Mouse (Mus musculus) kidney, embryonic 15.5 days (tissue): ENCODE results near the gene Ppp1r13b. TPM values are rescaled to one million over a fixed set of nuclear protein-coding genes. Genes with fewer than 3 reads are reported as not detected.

ENCODE experiments used
- ATAC-seq: fragments of 200-750 bp; cut with Nextera tagmentation; replicated peaks from 2 replicates; pipeline ENCODE4 v1.8.0; 2017; ENCODE audit warnings: moderate TSS enrichment; ENCODE audit not compliant: low FRiP score
- H3K27ac ChIP-seq: fragments of 300-500 bp; sonication (generic); 2 replicates; pipeline ENCODE4 v1.5.1; 2015; ENCODE audit warnings: mild to moderate bottlenecking, inconsistent platforms
- H3K27me3 ChIP-seq: fragments of 300-500 bp; sonication (generic); 2 replicates; pipeline ENCODE4 v1.6.1; 2015; ENCODE audit warnings: inconsistent platforms
- H3K36me3 ChIP-seq: fragments of 300-500 bp; sonication (generic); 2 replicates; pipeline ENCODE4 v1.6.1; 2015; ENCODE audit warnings: inconsistent platforms
- H3K4me1 ChIP-seq: fragments of 300-500 bp; sonication (generic); 2 replicates; pipeline ENCODE4 v1.6.1; 2015; ENCODE audit warnings: inconsistent platforms
- H3K4me2 ChIP-seq: fragments of 300-500 bp; sonication (generic); 2 replicates; pipeline ENCODE4 v1.6.1; 2015; ENCODE audit warnings: moderate library complexity, mild to moderate bottlenecking, inconsistent platforms
- H3K4me3 ChIP-seq: fragments of 300-500 bp; sonication (generic); replicated peaks from 2 replicates; pipeline ENCODE4 v1.5.1; 2015; ENCODE audit warnings: mild to moderate bottlenecking, inconsistent platforms
- H3K9ac ChIP-seq: fragments of 300-500 bp; sonication (generic); 2 replicates; pipeline ENCODE4 v1.6.1; 2015; ENCODE audit warnings: mild to moderate bottlenecking, inconsistent platforms
- H3K9me3 ChIP-seq: fragments of 300-500 bp; sonication (generic); replicated peaks from 2 replicates; pipeline ENCODE4 v1.6.1; 2016; ENCODE audit warnings: inconsistent platforms
- WGBS: fragments of 180-500 bp; shearing (Covaris S2); methylation state at CpG from one replicate; pipeline ENCODE4 v1.1.7; 2015; ENCODE audit warnings: mixed read lengths; 5-methylcytosine and 5-hydroxymethylcytosine counted together
- polyA plus RNA-seq: library from polyadenylated mRNA; unstranded; fragments of >200 nt; fragmentation: Nextera tagmentation; extraction: Ambion mirVana; gene quantifications from 2 replicates; pipeline ENCODE4 v1.2.1, GENCODE M21; 2015

The Ppp1r13b gene
- polyA plus RNA-seq, 1 experiment from 2014 or later: 18.5 TPM

GRCm38 (mm10) chr12:111872079-111872478 is 35.8 kb downstream of the Ppp1r13b start:
- Histone ChIP-seq H3K9ac (no peak overlapping the region), H3K9me3 (no peaks in the 10 kb centered on the region), H3K4me3 (no peak overlapping the region), H3K4me1 (peaks cover 6% of the 10 kb centered on the region; the same call in 1 of the 2 replicates), H3K27me3 (no peaks in the 10 kb centered on the region), H3K36me3 (peaks cover 35% of the 10 kb centered on the region), H3K4me2 (no peak overlapping the region), H3K27ac (no peak overlapping the region)
- WGBS: 91% methylated on average over 5 of the region's 5 CpGs
- ATAC-seq: no peak

GRCm38 (mm10) chr12:111870811-111871210 is 37.1 kb downstream of the Ppp1r13b start:
- Histone ChIP-seq H3K9me3 (no peaks in the 10 kb centered on the region), H3K27ac (no peak overlapping the region), H3K4me1 (peaks cover 2% of the 10 kb centered on the region; the same call in 1 of the 2 replicates), H3K36me3 (peaks cover 45% of the 10 kb centered on the region), H3K4me2 (no peak overlapping the region), H3K4me3 (no peak overlapping the region), H3K27me3 (no peaks in the 10 kb centered on the region), H3K9ac (no peak overlapping the region)
- 95% methylated on average over 7 of the region's 7 CpGs for WGBS
- no peak for ATAC-seq

DNA sequence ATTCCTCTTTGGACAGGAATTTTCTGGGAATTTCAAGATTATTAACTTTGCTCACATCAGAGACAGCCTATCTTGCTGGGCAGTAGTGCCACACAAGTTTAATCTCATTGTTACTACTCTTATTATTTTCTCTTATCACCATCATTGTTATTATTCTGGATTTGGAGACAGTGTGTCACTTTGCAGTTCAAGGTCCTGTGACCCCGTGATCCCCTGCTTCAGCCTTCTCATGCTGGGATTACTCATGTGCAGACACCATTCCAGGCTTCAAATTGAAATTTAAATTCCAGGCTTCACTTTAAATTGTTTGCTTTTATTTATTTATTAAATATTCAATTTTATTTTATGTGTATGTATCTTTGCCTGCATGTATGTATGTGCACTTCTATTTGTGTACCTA is 38.1 kb downstream of the Ppp1r13b start:
- H3K27ac ChIP-seq: no peak overlapping the region
- no peak overlapping the region for H3K9ac ChIP-seq
- no peak for ATAC-seq
- H3K9me3 ChIP-seq: no peaks in the 10 kb centered on the region
- 83% methylated on average over 1 of the region's 1 CpGs for WGBS
- H3K36me3 ChIP-seq: peaks cover 51% of the 10 kb centered on the region
- H3K4me1 ChIP-seq: no peaks in the 10 kb centered on the region
- H3K4me3 ChIP-seq: no peak overlapping the region
- no peaks in the 10 kb centered on the region for H3K27me3 ChIP-seq
- H3K4me2 ChIP-seq: no peak overlapping the region

DNA sequence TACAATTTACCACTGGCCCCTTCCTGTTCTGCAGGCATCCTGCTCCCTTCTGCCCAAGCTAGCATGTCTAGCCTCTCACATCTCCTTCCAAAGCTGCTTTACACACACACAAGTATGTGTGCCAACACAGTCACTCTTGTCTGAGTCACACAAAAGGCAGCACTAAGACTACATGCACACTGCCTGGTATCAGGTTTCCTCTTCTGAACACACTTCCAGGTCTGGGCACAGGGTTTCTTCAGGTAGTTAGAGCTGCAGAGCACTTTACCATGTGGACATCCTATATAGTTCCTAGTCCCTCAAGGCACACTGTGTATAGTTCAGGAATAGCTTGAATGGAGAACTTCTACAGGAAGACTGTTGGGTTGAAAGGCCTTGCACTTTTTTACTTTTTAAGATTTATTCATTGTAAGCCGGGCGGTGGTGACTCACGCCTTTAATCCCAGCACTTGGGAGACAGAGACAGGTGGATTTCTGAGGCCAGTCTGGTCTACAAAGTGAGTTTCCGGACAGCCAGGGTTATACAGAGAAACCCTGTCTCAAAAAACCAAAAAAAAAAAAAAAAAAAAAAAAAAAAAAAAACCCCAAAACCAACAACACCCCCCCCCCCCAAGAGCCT is 43.6 kb downstream of the Ppp1r13b start:
- no peak overlapping the region for H3K27ac ChIP-seq

GRCm38 (mm10) chr12:111855448-111855847 is 52.5 kb downstream of the Ppp1r13b start:
- Histone ChIP-seq H3K4me3 (no peak overlapping the region), H3K4me2 (no peak overlapping the region), H3K9me3 (no peaks in the 10 kb centered on the region), H3K27me3 (no peaks in the 10 kb centered on the region), H3K4me1 (peaks cover 4% of the 10 kb centered on the region; the same call in 1 of the 2 replicates), H3K9ac (no peak overlapping the region), H3K36me3 (peaks cover 23% of the 10 kb centered on the region; the same call in 1 of the 2 replicates), H3K27ac (no peak overlapping the region)
- 97% methylated on average over 2 of the region's 2 CpGs for WGBS
- no peak for ATAC-seq

More for the DNA sequence above, 43.6 kb downstream of the Ppp1r13b start:
- Histone ChIP-seq H3K36me3 (peaks cover 38% of the 10 kb centered on the region), H3K4me1 (no peaks in the 10 kb centered on the region), H3K27me3 (no peaks in the 10 kb centered on the region), H3K9ac (no peak overlapping the region), H3K9me3 (no peaks in the 10 kb centered on the region), H3K4me3 (no peak overlapping the region), H3K4me2 (no peak overlapping the region)
- 85% methylated on average over 4 of the region's 4 CpGs for WGBS
- no peak for ATAC-seq

- Histone ChIP-seq H3K9ac (no peak overlapping the region), H3K4me3 (no peak overlapping the region), H3K36me3 (peaks cover 16% of the 10 kb centered on the region; the same call in 1 of the 2 replicates), H3K27ac (no peak overlapping the region), H3K4me1 (peaks cover 4% of the 10 kb centered on the region; the same call in 1 of the 2 replicates), H3K27me3 (no peaks in the 10 kb centered on the region), H3K9me3 (no peaks in the 10 kb centered on the region), H3K4me2 (no peak overlapping the region)
- WGBS: 51% methylated on average over 4 of the region's 4 CpGs
- no peak for ATAC-seq
Observed at GRCm38 (mm10) chr12:111853546-111853945, 54.4 kb downstream of the Ppp1r13b start.

GRCm38 (mm10) chr12:111853011-111853436 is 54.9 kb downstream of the Ppp1r13b start:
- Histone ChIP-seq H3K9ac (no peak overlapping the region), H3K4me2 (no peak overlapping the region), H3K36me3 (peaks cover 12% of the 10 kb centered on the region; the same call in 1 of the 2 replicates), H3K27me3 (no peaks in the 10 kb centered on the region), H3K4me3 (no peak overlapping the region), H3K27ac (no peak overlapping the region), H3K9me3 (no peaks in the 10 kb centered on the region), H3K4me1 (peaks cover 4% of the 10 kb centered on the region; the same call in 1 of the 2 replicates)
- WGBS: 53% methylated on average over 10 of the region's 10 CpGs
- no peak for ATAC-seq

- no peaks in the 10 kb centered on the region for H3K9me3 ChIP-seq
- H3K4me3 ChIP-seq: no peak overlapping the region
- 84% methylated on average over 5 of the region's 5 CpGs for WGBS
- 0 out of 2 replicates have a peak, but pooled peaks cover 4% of the 10 kb centered on the region for H3K36me3 ChIP-seq
- H3K27me3 ChIP-seq: no peaks in the 10 kb centered on the region
- peaks cover 4% of the 10 kb centered on the region; the same call in 1 of the 2 replicates for H3K4me1 ChIP-seq
- no peak overlapping the region for H3K9ac ChIP-seq
- no peak for ATAC-seq
- H3K4me2 ChIP-seq: no peak overlapping the region
- no peak overlapping the region for H3K27ac ChIP-seq
Observed at GRCm38 (mm10) chr12:111851745-111852144, 56.2 kb downstream of the Ppp1r13b start.

- WGBS: 65% methylated on average over 2 of the region's 2 CpGs
- Histone ChIP-seq H3K27me3 (no peaks in the 10 kb centered on the region), H3K36me3 (0 out of 2 replicates have a peak, but pooled peaks cover 3% of the 10 kb centered on the region), H3K9ac (no peak overlapping the region), H3K4me3 (no peak overlapping the region), H3K4me1 (peaks cover 4% of the 10 kb centered on the region; the same call in 1 of the 2 replicates), H3K4me2 (no peak overlapping the region), H3K27ac (no peak overlapping the region), H3K9me3 (no peaks in the 10 kb centered on the region)
- ATAC-seq: no peak
Observed at GRCm38 (mm10) chr12:111851235-111851634, 56.7 kb downstream of the Ppp1r13b start.

- H3K9me3 ChIP-seq: no peaks in the 10 kb centered on the region
- no peak overlapping the region for H3K4me2 ChIP-seq
- no peak overlapping the region for H3K4me3 ChIP-seq
- no peaks in the 10 kb centered on the region for H3K27me3 ChIP-seq
- H3K9ac ChIP-seq: no peak overlapping the region
- H3K36me3 ChIP-seq: peaks cover 3% of the 10 kb centered on the region; the same call in 1 of the 2 replicates
- WGBS: 59% methylated on average over 9 of the region's 9 CpGs
- no peak overlapping the region for H3K27ac ChIP-seq
- ATAC-seq: no peak; the same call in 1 of the 2 replicates
- H3K4me1 ChIP-seq: peaks cover 4% of the 10 kb centered on the region; the same call in 1 of the 2 replicates
Observed at GRCm38 (mm10) chr12:111848300-111848798, 59.6 kb downstream of the Ppp1r13b start.

- Histone ChIP-seq H3K4me1 (no peaks in the 10 kb centered on the region), H3K4me3 (no peak overlapping the region), H3K9me3 (no peaks in the 10 kb centered on the region), H3K27me3 (no peaks in the 10 kb centered on the region), H3K27ac (no peak overlapping the region), H3K9ac (no peak overlapping the region), H3K4me2 (no peak overlapping the region), H3K36me3 (peaks cover 8% of the 10 kb centered on the region)
- ATAC-seq: no peak
- 77% methylated on average over 10 of the region's 10 CpGs for WGBS
Observed at GRCm38 (mm10) chr12:111846815-111847214, 61.1 kb downstream of the Ppp1r13b start.

DNA sequence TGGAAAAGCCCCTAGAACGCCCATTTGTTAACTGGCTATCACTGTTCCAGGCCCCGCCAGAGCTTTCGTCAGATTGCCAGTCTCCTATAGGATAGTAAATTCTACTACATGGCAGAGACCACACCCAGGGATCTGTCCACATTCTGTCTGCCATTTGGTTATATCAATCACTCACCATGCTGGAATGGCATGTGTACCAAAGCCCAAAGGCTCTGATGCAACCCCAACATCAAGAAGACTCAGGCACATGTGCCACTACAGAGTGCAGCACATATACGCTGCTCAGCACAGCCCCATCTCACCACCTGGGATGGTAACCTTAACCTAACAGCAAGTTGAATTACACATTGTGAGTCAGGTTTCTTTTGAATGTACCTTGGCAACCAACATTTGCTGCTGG is 62.0 kb downstream of the Ppp1r13b start:
- 89% methylated on average over 4 of the region's 4 CpGs for WGBS
- Histone ChIP-seq H3K27ac (no peak overlapping the region), H3K4me2 (no peak overlapping the region), H3K4me1 (no peaks in the 10 kb centered on the region), H3K4me3 (no peak overlapping the region), H3K9me3 (no peaks in the 10 kb centered on the region), H3K27me3 (no peaks in the 10 kb centered on the region), H3K9ac (no peak overlapping the region), H3K36me3 (peaks cover 16% of the 10 kb centered on the region)
- no peak for ATAC-seq
